In the genomic region with DNA sequence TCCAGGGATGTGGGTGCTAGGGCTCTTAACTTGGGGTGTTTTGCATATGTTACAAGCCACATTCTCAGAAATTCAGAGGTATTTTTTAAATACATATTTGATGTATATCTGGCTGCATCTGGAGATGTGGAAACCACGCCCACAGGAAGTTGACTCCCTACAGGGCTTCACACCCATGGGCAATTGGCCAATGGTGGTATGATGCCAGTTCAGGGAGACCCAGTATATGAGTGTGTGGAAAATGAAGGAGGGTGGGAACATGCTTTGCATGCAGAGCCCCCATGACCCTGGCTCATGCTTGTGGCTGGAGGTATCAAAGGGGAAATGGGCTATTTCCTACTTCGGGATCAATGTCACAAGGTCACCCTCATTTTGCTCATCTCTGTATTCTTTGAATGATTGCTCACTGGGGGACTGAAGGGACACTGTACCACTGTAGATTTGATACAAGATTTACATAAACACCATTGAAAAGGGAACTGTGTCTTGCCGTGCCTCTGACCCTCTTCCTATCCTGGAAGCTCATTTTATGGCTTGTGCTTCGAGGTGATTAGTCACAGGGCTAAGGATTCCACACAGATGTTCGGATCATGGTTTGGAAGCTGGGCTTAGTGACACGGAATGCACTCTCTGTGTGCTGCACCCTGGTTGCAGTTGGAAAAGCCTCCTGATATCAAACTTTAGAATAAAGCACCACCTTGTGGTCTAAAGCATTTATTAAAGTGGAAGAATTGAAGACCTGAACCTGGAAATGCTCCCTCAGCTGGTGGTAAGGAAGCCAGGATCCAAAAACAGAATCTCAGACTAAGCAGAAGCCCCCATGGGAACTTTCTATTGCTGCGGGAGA, we compare ENCODE assay signal across 8 mouse cellular contexts. TPM values are rescaled to one million over a fixed set of nuclear protein-coding genes. Genes with fewer than 3 reads are reported as not detected.
DNase-seq lines count a peak whose midpoint lies in the region; ATAC-seq and TF ChIP-seq lines count a peak whose summit lies in the region.

No protein-coding gene starts in this region.

- no peak overlapping the region for H3K27ac ChIP-seq in heart, adult 2 months
- H3K27ac ChIP-seq in heart, embryonic 10.5 days = no peak overlapping the region; the same call in 1 of the 2 replicates
- H3K27ac ChIP-seq in forebrain, embryonic 16.5 days (ENCODE audit: low read length) = no peak overlapping the region
- no peak overlapping the region for H3K27ac ChIP-seq in intestine, embryonic 16.5 days (ENCODE audit: low read length)
- no peak overlapping the region for H3K27ac ChIP-seq in neural tube, embryonic 14.5 days (ENCODE audit: low read depth, low read length)

- peak; percentile 84 for TF ChIP-seq CTCF in heart, adult 2 months (IDR thresholded peaks at IDR 0.05)
- peak; percentile 81 for TF ChIP-seq CTCF in Patski (IDR thresholded peaks at IDR 0.05)

- TF ChIP-seq POLR2A in heart, adult 2 months (IDR thresholded peaks at IDR 0.05; ENCODE audit: insufficient read depth, low read depth, low read length) = no peak

- H3K36me3 ChIP-seq in heart, adult 2 months (ENCODE audit: control insufficient read depth, insufficient read depth, low read length) = no peaks in the 10 kb centered on the region
- H3K36me3 ChIP-seq in heart, embryonic 10.5 days = no peaks in the 10 kb centered on the region
- no peaks in the 10 kb centered on the region for H3K36me3 ChIP-seq in forebrain, embryonic 16.5 days (ENCODE audit: control insufficient read depth, insufficient read depth)
- H3K36me3 ChIP-seq in intestine, embryonic 16.5 days (ENCODE audit: control insufficient read depth, insufficient read depth, low read length) = no peaks in the 10 kb centered on the region
- no peaks in the 10 kb centered on the region for H3K36me3 ChIP-seq in neural tube, embryonic 14.5 days (ENCODE audit: control insufficient read depth, insufficient read depth, low read length)

- no peaks in the 10 kb centered on the region for H3K79me2 ChIP-seq in heart, adult 2 months (replicated peaks; ENCODE audit: control insufficient read depth, insufficient read depth, low read length)

- H3K4me1 ChIP-seq in heart, adult 2 months (ENCODE audit: control insufficient read depth, insufficient read depth, low read length) = peaks cover 9% of the 10 kb centered on the region
- H3K4me1 ChIP-seq in heart, embryonic 10.5 days = peaks cover 29% of the 10 kb centered on the region
- H3K4me1 ChIP-seq in forebrain, embryonic 16.5 days (replicated peaks; ENCODE audit: control insufficient read depth, insufficient read depth, low read length) = 0 out of 2 replicates have a peak, but pooled peaks cover 2% of the 10 kb centered on the region
- H3K4me1 ChIP-seq in intestine, embryonic 16.5 days (ENCODE audit: control insufficient read depth, insufficient read depth, low read length) = 0 out of 2 replicates have a peak, but pooled peaks cover 4% of the 10 kb centered on the region
- no peaks in the 10 kb centered on the region for H3K4me1 ChIP-seq in neural tube, embryonic 14.5 days (ENCODE audit: control insufficient read depth, insufficient read depth, low read length)

- no peak overlapping the region for H3K9ac ChIP-seq in heart, adult 2 months (ENCODE audit: low read depth, low read length)
- H3K9ac ChIP-seq in forebrain, embryonic 16.5 days (replicated peaks; ENCODE audit: low read depth, low read length) = no peak overlapping the region
- H3K9ac ChIP-seq in intestine, embryonic 16.5 days (ENCODE audit: low read depth, low read length) = no peak overlapping the region
- H3K9ac ChIP-seq in neural tube, embryonic 14.5 days (replicated peaks; ENCODE audit: low read depth, low read length) = no peak overlapping the region

- no peak overlapping the region for H3K4me2 ChIP-seq in forebrain, embryonic 16.5 days (ENCODE audit: low read length)
- H3K4me2 ChIP-seq in intestine, embryonic 16.5 days (ENCODE audit: low read depth, low read length) = no peak overlapping the region
- H3K4me2 ChIP-seq in neural tube, embryonic 14.5 days (ENCODE audit: low read depth, low read length) = no peak overlapping the region

- no peaks in the 10 kb centered on the region; the same call in 1 of the 2 replicates for H3K9me3 ChIP-seq in heart, embryonic 10.5 days
- H3K9me3 ChIP-seq in forebrain, embryonic 16.5 days (ENCODE audit: control insufficient read depth, low read length) = no peaks in the 10 kb centered on the region; the same call in 1 of the 2 replicates
- H3K9me3 ChIP-seq in intestine, embryonic 16.5 days (ENCODE audit: control insufficient read depth, low read length) = no peaks in the 10 kb centered on the region
- H3K9me3 ChIP-seq in neural tube, embryonic 14.5 days (ENCODE audit: control insufficient read depth, low read length) = no peaks in the 10 kb centered on the region

- POLR2A ChIA-PET in Patski (lab: Charles Lee) = interaction anchor here (0.6 to 1.2 kb wide), 2 partner anchors 59 to 604 kb away, joined by 3 read pairs; no protein-coding TSS in a partner anchor

- CTCF ChIA-PET in Patski (lab: Charles Lee) = interaction anchor here (0.7 to 1.9 kb wide), 11 partner anchors 8 to 615 kb away, joined by 3 to 8 read pairs (median 4); no protein-coding TSS in a partner anchor

- 22% methylated on average over 7 of the region's 7 CpGs for WGBS in heart, adult 2 months
- WGBS in heart, embryonic 10.5 days = 61% methylated on average over 7 of the region's 7 CpGs
- 50% methylated on average over 7 of the region's 7 CpGs for WGBS in forebrain, embryonic 16.5 days
- 43% methylated on average over 7 of the region's 7 CpGs for WGBS in intestine, embryonic 16.5 days
- 49% methylated on average over 7 of the region's 7 CpGs for WGBS in neural tube, embryonic 14.5 days

- no peaks in the 10 kb centered on the region for H3K27me3 ChIP-seq in heart, adult 2 months (ENCODE audit: control insufficient read depth, insufficient read depth, low read length)
- no peaks in the 10 kb centered on the region for H3K27me3 ChIP-seq in heart, embryonic 10.5 days (ENCODE audit: insufficient read depth, poor library complexity, severe bottlenecking)
- H3K27me3 ChIP-seq in Patski = no peaks in the 10 kb centered on the region
- H3K27me3 ChIP-seq in forebrain, embryonic 16.5 days (replicated peaks; ENCODE audit: control insufficient read depth, insufficient read depth, low read length) = no peaks in the 10 kb centered on the region
- H3K27me3 ChIP-seq in intestine, embryonic 16.5 days (replicated peaks; ENCODE audit: control insufficient read depth, insufficient read depth, low read length) = no peaks in the 10 kb centered on the region
- no peaks in the 10 kb centered on the region for H3K27me3 ChIP-seq in neural tube, embryonic 14.5 days (ENCODE audit: control insufficient read depth, insufficient read depth, low read length)

- intact Hi-C loops in heart, adult 2 months (cut with DNase I) = loop anchor here (1.0 to 5.0 kb wide), 6 partner anchors 58 to 601 kb away; partner anchors contain the start of gene Edn1
- intact Hi-C loops in left cerebral cortex, postnatal 10 days (cut with DNase I) = loop anchor here (5.0 to 10.0 kb wide), 4 partner anchors 47 to 602 kb away; partner anchors contain the start of gene Hivep1

- TF ChIP-seq EP300 in heart, adult 2 months (IDR thresholded peaks at IDR 0.05; ENCODE audit: insufficient read depth, low read depth, low read length) = peak; percentile 61; the same call in 1 of the 2 replicates

- in situ Hi-C loops in Patski (cut with MboI; ENCODE audit: low pct_unique_long_range_greater_than_20kb) = loop anchor here (5.0 to 10.0 kb wide), 3 partner anchors 190 to 597 kb away; partner anchors contain the start of gene Hivep1

- DNase-seq in heart, adult 2 months = peak; percentile 14 to 24
- no peak for DNase-seq in heart, embryonic 10.5 days (ENCODE audit: low spot score)
- peak; percentile 49 for DNase-seq in Patski (ENCODE audit: low read depth, low spot score)
- peak; percentile 34 to 46 for DNase-seq in left cerebral cortex, postnatal 10 days (ENCODE audit: extremely low spot score in 1 of 2, low spot score in 2 of 2)
- no peak for DNase-seq in yolk sac, embryonic 10.5 days (ENCODE audit: low spot score)

- ATAC-seq in Patski = peak; percentile 21
- ATAC-seq in forebrain, embryonic 16.5 days = peak; percentile 69
- peak; percentile 33; the same call in 1 of the 2 replicates for ATAC-seq in intestine, embryonic 16.5 days
- ATAC-seq in neural tube, embryonic 14.5 days (ENCODE audit: low read depth) = peak; percentile 74; the same call in 1 of the 2 replicates

- no peak overlapping the region for H3K4me3 ChIP-seq in heart, adult 2 months
- H3K4me3 ChIP-seq in heart, embryonic 10.5 days = no peak overlapping the region
- H3K4me3 ChIP-seq in forebrain, embryonic 16.5 days (replicated peaks; ENCODE audit: low read length) = no peak overlapping the region
- no peak overlapping the region for H3K4me3 ChIP-seq in intestine, embryonic 16.5 days (ENCODE audit: low read length)
- no peak overlapping the region for H3K4me3 ChIP-seq in neural tube, embryonic 14.5 days (ENCODE audit: low read depth, low read length)

RNA-seq across cellular contexts. Expression of gene Edn1, which starts 56.8 kb away (rescaled TPM):
- total RNA-seq in heart, adult 2 months (2021) = 1 to 10 TPM; 3.0 to 3.2 TPM
- polyA plus RNA-seq in heart, adult 2 months (2012; rRNA removed) = 2.2 and 4.4 TPM in 2 replicates
- polyA plus RNA-seq in heart, embryonic 10.5 days (2016; fragmentation: Nextera tagmentation; extraction: Ambion mirVana) = 6.1 and 7.6 TPM in 2 replicates
- 152 TPM for polyA plus RNA-seq in Patski (2021)
- 1.1 and 1.5 TPM in 2 replicates for polyA plus RNA-seq in forebrain, embryonic 16.5 days (2015; fragmentation: Nextera tagmentation; extraction: Ambion mirVana)
- polyA plus RNA-seq in intestine, embryonic 16.5 days (2015; fragmentation: Nextera tagmentation; extraction: Ambion mirVana) = 5.7 and 6.3 TPM in 2 replicates
- total RNA-seq in left cerebral cortex, postnatal 10 days (2021) = 1 to 10 TPM; 2.6 to 4.7 TPM
- polyA plus RNA-seq in neural tube, embryonic 14.5 days (2014; fragmentation: Nextera tagmentation; extraction: Ambion mirVana) = 2.5 and 2.6 TPM in 2 replicates

Comparison
In these comparisons a context has a peak if more than half of its experiments do, and no peak if none do; other contexts are left out.
1. DNase-seq: peak in heart, adult 2 months (2 of 2), Patski (single experiment) and left cerebral cortex, postnatal 10 days (2 of 2); none in heart, embryonic 10.5 days (single experiment) and yolk sac, embryonic 10.5 days (single experiment).
2. ATAC-seq: peak in every context shown above with its lines; median percentile 74 in neural tube, embryonic 14.5 days; 69 in forebrain, embryonic 16.5 days; 33 in intestine, embryonic 16.5 days; 21 in Patski.
3. RNA of gene Edn1, which starts 56.8 kb away (polyA plus RNA-seq): 152 TPM in Patski (single experiment); 6.1 to 7.6 TPM in heart, embryonic 10.5 days, 5.7 to 6.3 TPM in intestine, embryonic 16.5 days, 2.5 to 2.6 TPM in neural tube, embryonic 14.5 days, 2.2 to 4.4 TPM in heart, adult 2 months and 1.1 to 1.5 TPM in forebrain, embryonic 16.5 days; every median in the first group is over 10 times any median in the second.